Mouse (Mus musculus) left cerebral cortex, adult 2 months (tissue): Measurements from ENCODE around the gene Etnk2. TPM values are rescaled to one million over a fixed set of nuclear protein-coding genes. Genes with fewer than 3 reads are reported as not detected.

Experiments
- DNase-seq, 2 experiments: peaks; one replicate each; pipeline ENCODE4 v3.0.0; 2021 to 2022; ENCODE audit warnings: low spot score in 2 of 2, mixed read lengths in 1 of 2; ENCODE audit errors: extremely low spot score in 1 of 2
- H3K27ac ChIP-seq: fragments of 200-600 bp; 2 replicates; pipeline ENCODE4 v1.8.1; 2022
- H3K4me3 ChIP-seq: fragments of 200-600 bp; 2 replicates; pipeline ENCODE4 v1.8.1; 2022
- CTCF ChIP-seq: fragments of 200-600 bp; IDR thresholded peaks from 2 replicates; pipeline ENCODE4 v1.8.1; 2022; ENCODE audit warnings: antibody characterized with exemption, mild to moderate bottlenecking, moderate library complexity
- intact Hi-C: fragments of 180-260 bp; cut with DNase I; formaldehyde crosslinking; loops from one replicate; pipeline ENCODE4 v1.15.1; 2025
- long read RNA-seq, 2 experiments: library from polyadenylated mRNA; stranded (forward); transcript quantifications; one replicate each; pipeline ENCODE4 v2.0.0; 2021; ENCODE audit warnings: borderline mapping rate in 2 of 2
- total RNA-seq, 2 experiments: library from RNA; stranded (reverse); gene quantifications; 2 replicates each; pipeline ENCODE4 v1.2.3; 2021

The Etnk2 gene
- total RNA-seq = 10 to 100 TPM; 12.4 to 14.6 TPM
- long read RNA-seq, experiment 1, transcript Etnk2-203 (8 exons, 2,297 nt) = major isoform, 5 of 9 reads
- long read RNA-seq, experiment 1, partial matches to known transcripts = 1 of 9 reads
- long read RNA-seq, experiment 1, other reads (novel, unspliced or antisense) = 1 of 9 reads
- long read RNA-seq, experiment 2, transcript Etnk2-203 (8 exons, 2,297 nt) = major isoform, 5 of 11 reads
- long read RNA-seq, experiment 2, partial matches to known transcripts = 1 of 11 reads
- long read RNA-seq, experiment 2, other reads (novel, unspliced or antisense) = 5 of 11 reads

DNA sequence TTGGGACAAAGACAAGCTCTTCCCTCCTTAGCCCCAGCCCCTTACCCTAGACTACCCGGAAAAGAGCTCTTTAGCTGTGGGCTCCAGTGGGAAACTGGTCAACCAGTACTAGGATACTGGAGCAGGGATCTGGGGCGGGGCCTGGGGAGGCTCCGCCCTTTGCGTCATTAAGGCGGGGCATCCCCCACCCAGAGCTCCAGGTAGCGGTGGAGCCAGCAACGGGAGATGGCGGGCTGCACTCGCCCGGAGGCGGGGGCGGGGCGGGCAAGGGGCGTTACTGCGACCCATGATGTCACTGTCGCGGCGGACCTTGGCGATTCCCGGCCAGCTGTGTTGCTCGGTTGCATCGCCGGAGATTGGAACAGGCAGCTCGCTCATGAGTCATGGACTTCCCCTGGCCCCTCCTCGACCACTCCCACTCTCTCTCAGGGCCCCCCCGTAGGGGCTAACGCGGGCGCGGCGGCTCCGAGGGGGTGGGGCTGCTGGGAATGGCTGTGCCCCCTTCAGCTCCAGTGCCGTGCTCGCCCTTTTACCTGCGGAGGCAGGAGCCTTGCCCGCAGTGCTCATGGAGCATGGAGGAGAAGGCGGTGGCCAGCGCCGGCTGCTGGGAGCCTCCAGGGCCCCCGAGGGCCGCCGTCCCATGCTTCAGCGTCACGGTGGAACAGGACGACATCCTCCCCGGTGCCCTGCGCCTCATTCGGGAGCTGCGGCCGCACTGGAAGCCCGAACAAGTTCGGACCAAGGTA lies at the start of gene Etnk2:
Gene Etnk2, plus strand, starts transcription at position 297 of the 746 bp plus-strand sequence.
- H3K4me3 ChIP-seq = peak within 1 kb of the TSS; percentile 68
- peak within 1 kb of the TSS; percentile 83 for H3K27ac ChIP-seq
- intact Hi-C loops = loop anchor here (10.0 kb wide), 1 partner anchor 319 kb away; the partner anchor contains the start of gene Pik3c2b
- DNase-seq = peak; percentile 68 to 73
- no peak for TF ChIP-seq CTCF

GRCm38 (mm10) chr1:133314364-133314763 lies 49.0 kb upstream of the Etnk2 start:
- DNase-seq = peak; percentile 40 to 55
- peak; percentile 85 for TF ChIP-seq CTCF
- H3K4me3 ChIP-seq = no peak overlapping the region
- H3K27ac ChIP-seq = no peak overlapping the region
- intact Hi-C loops = loop anchor here (1.0 to 2.0 kb wide), 2 partner anchors 39 to 296 kb away; partner anchors contain the start of gene Snrpe

- intact Hi-C loops = loop anchor here (2.0 kb wide), 1 partner anchor 295 kb away; the partner anchor contains the start of gene Snrpe
- no peak overlapping the region for H3K4me3 ChIP-seq
- H3K27ac ChIP-seq = no peak overlapping the region
- no peak for DNase-seq
- no peak for TF ChIP-seq CTCF
These were observed 47.6 kb upstream of the Etnk2 start for GRCm38 (mm10) chr1:133315775-133316174.

- Histone ChIP-seq H3K27ac (no peak overlapping the region), H3K4me3 (no peak overlapping the region)
- TF ChIP-seq CTCF = no peak; the same call in 1 of the 2 replicates
- no peak for DNase-seq
- intact Hi-C loops = no loop called here
These were observed 46.8 kb upstream of the Etnk2 start for GRCm38 (mm10) chr1:133316577-133316976.

DNA sequence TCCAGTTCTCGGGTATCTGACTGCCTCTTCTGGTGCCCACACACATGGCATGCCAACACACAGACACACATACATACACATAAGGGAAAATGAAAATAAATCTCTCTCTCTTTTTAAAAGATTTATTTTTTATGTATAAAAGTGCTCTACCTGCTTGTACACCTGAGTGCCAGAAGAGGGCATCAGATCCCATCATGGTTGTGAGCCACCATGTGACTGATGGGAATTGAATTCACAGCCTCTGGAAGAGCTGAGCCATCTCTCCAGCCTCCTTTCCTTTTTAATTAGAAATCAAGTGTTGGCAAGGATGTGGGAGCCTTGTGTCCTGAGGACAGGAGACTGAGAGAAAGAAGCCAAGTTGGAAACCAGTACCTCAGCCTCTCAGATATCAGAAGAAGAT lies 46.2 kb upstream of the Etnk2 start:
- Histone ChIP-seq H3K27ac (no peak overlapping the region), H3K4me3 (no peak overlapping the region)
- DNase-seq = no peak
- intact Hi-C loops = no loop called here
- peak; percentile 51 for TF ChIP-seq CTCF

DNA sequence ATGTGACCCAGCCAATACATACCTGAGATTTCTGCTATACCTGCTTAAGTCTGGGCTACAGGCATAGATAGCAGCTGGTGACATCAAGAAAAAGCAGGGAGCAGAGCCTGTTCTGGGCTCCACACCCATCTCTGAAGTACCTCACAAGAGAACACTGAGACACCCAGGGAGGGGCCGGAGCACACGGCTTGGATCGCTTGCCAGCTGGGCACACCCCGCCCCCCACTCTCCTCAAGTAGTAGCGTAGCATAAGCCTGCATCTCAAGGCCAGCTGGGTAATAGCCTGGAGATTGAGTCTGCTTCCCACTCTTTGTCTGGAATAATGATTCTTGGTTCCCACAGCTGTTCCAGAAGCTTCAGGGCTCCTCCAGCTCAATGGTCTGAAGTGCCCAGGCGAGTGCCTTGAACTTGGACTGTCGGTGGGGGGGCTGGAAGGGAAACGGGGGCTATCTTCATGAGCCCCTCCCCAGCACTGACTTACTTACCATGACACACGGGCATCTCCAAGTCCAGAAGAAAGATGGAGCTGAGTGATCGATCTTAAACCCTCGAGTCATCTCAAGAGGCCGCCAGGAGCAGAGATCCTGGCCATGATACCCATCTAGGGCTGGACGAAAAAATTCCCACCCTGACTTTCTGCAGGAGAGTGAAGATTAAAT lies 42.0 kb upstream of the Etnk2 start, which contains the start of gene Kiss1:
Gene Kiss1, plus strand, starts transcription at position 609 of the 659 bp plus-strand sequence.
- H3K4me3 ChIP-seq = no peak within 1 kb of the TSS
- intact Hi-C loops = no loop called here
- no peak within 1 kb of the TSS for H3K27ac ChIP-seq
- DNase-seq = no peak
- TF ChIP-seq CTCF = no peak

- H3K27ac ChIP-seq = no peak overlapping the region
- no peak overlapping the region for H3K4me3 ChIP-seq
- intact Hi-C loops = no loop called here
- no peak for TF ChIP-seq CTCF
- no peak for DNase-seq
These were observed 40.0 kb upstream of the Etnk2 start for GRCm38 (mm10) chr1:133323333-133323732.

DNA sequence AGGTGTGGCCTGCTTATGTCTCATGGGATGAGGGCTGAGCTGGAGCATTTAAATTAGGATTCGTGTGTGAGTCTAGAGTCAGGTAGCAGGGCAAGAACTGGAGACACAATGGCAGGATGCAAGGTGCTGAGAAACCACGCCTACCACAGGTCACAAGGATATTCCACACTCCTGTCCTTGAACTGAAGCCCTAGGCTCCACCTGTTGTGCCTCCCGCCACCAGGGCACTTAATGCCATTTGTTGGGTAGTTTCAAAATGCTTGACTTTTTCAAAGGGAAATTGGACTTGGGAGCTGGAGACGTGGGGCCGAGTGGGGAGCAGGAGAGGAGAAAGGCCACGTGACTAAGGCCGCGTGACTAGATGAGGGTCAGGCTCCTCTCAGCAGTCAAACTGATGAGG lies 37.4 kb upstream of the Etnk2 start:
- Histone ChIP-seq H3K4me3 (no peak overlapping the region), H3K27ac (no peak overlapping the region)
- intact Hi-C loops = no loop called here
- TF ChIP-seq CTCF = no peak
- no peak for DNase-seq

DNA sequence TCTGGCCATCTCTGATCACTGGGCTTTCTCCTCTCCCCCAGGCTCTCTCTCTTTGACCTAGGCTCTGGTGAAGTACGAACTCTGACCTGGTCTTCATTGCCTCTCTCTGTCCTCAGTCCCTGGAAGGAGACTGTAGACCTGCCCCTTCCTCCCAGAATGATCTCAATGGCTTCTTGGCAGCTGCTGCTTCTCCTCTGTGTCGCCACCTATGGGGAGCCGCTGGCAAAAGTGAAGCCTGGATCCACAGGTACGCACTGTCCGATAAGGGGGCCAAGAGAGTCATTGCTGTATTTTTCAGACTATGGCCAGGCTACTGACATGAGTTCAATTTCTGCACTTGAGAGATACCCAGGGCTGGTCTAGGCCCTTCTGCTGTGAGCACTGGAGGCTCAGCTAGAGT lies 36.3 kb upstream of the Etnk2 start:
- TF ChIP-seq CTCF = no peak; the same call in 1 of the 2 replicates
- H3K4me3 ChIP-seq = no peak overlapping the region
- DNase-seq = no peak
- H3K27ac ChIP-seq = no peak overlapping the region
- intact Hi-C loops = no loop called here

GRCm38 (mm10) chr1:133328299-133328795 lies 35.0 kb upstream of the Etnk2 start:
- no peak overlapping the region for H3K4me3 ChIP-seq
- no peak for TF ChIP-seq CTCF
- DNase-seq = no peak
- intact Hi-C loops = no loop called here
- no peak overlapping the region for H3K27ac ChIP-seq

- DNase-seq = no peak
- Histone ChIP-seq H3K27ac (no peak overlapping the region), H3K4me3 (peak overlapping the region; percentile 20; the same call in 1 of the 2 replicates)
- TF ChIP-seq CTCF = no peak
- intact Hi-C loops = no loop called here
These were observed 34.3 kb upstream of the Etnk2 start for GRCm38 (mm10) chr1:133328896-133329637.
